Mouse (Mus musculus) forebrain, embryonic 16.5 days (tissue): ENCODE results near the gene Gga2. TPM values are rescaled to one million over a fixed set of nuclear protein-coding genes. Genes with fewer than 3 reads are reported as not detected.

ENCODE experiments used
- polyA plus RNA-seq: library from polyadenylated mRNA; unstranded; fragments of >200 nt; fragmentation: Nextera tagmentation; extraction: Ambion mirVana; gene quantifications from 2 replicates; pipeline ENCODE4 v1.2.1, GENCODE M21; 2015

Gene Gga2
- polyA plus RNA-seq, 1 experiment from 2014 or later: 69.0 TPM

Other genes with a start within 250 kb of the Gga2 start
- 0.34 TPM in 1 of 2 replicates, not detected in the other for gene Scnn1b, start 156.2 kb downstream of the Gga2 start, polyA plus RNA-seq
- 19.8 and 25.9 TPM in 2 replicates for gene Cog7, start 39.5 kb downstream of the Gga2 start, polyA plus RNA-seq
- 63.8 and 65.6 TPM in 2 replicates for gene Ubfd1, start 46.0 kb upstream of the Gga2 start, polyA plus RNA-seq
- 10.9 and 12.1 TPM in 2 replicates for gene Ears2, start 46.0 kb upstream of the Gga2 start, polyA plus RNA-seq
- 530 and 550 TPM in 2 replicates for gene Ndufab1, start 80.7 kb upstream of the Gga2 start, polyA plus RNA-seq
- 8.8 and 9.2 TPM in 2 replicates for gene Palb2, start 111.8 kb upstream of the Gga2 start, polyA plus RNA-seq
- gene Dctn5, start 111.8 kb upstream of the Gga2 start, polyA plus RNA-seq: 161 and 170 TPM in 2 replicates
- 46.2 and 54.4 TPM in 2 replicates for gene Plk1, start 138.2 kb upstream of the Gga2 start, polyA plus RNA-seq
- gene Ern2, start 165.0 kb upstream of the Gga2 start, polyA plus RNA-seq: 0.37 and 1.7 TPM in 2 replicates
- 0.57 and 1.2 TPM in 2 replicates for gene Chp2, start 198.3 kb upstream of the Gga2 start, polyA plus RNA-seq